Comparison of ENCODE assay signal across 19 mouse cellular contexts in genomic region chr1:88670807-88671206, GRCm38 (mm10). TPM values are rescaled to one million over a fixed set of nuclear protein-coding genes. Genes with fewer than 3 reads are reported as not detected.
DNase-seq lines count a peak whose midpoint lies in the region; ATAC-seq and TF ChIP-seq lines count a peak whose summit lies in the region.
"Had no signal": no experiment of that assay in that cellular context is flagged by ENCODE, and none has a peak within 500 bp of the region (broad histone marks: within the 10 kb centered on the region; RNA-seq: fewer than 3 reads in every experiment).

No protein-coding gene starts in this region.

- no peak for DNase-seq in kidney, adult 11 months
- DNase-seq in midbrain, embryonic 10.5 days (ENCODE audit: low spot score) = no peak
- DNase-seq in midbrain, postnatal 0 days (ENCODE audit: low spot score) = no peak
- peak; percentile 40 for DNase-seq in yolk sac, embryonic 10.5 days (ENCODE audit: low spot score)
- DNase-seq: adrenal gland, adult 2 months; adrenal gland, postnatal 25 days; cerebellum, adult 18-20 months; cerebellum, postnatal 10 days; gastrocnemius, postnatal 36 days; heart, adult 11 months; heart, postnatal 36 days had no signal

- H3K27me3 ChIP-seq in kidney, embryonic 14.5 days (ENCODE audit: control insufficient read depth, insufficient read depth, low read length) = no peaks in the 10 kb centered on the region
- peaks cover 20% of the 10 kb centered on the region for H3K27me3 ChIP-seq in midbrain, embryonic 10.5 days (ENCODE audit: low read depth, poor library complexity, severe bottlenecking)
- H3K27me3 ChIP-seq in midbrain, postnatal 0 days (ENCODE audit: insufficient read depth, low read length) = no peaks in the 10 kb centered on the region
- H3K27me3 ChIP-seq in intestine, embryonic 15.5 days (replicated peaks) = no peaks in the 10 kb centered on the region
- no peaks in the 10 kb centered on the region for H3K27me3 ChIP-seq in midbrain, embryonic 13.5 days
- H3K27me3 ChIP-seq: forebrain, embryonic 15.5 days; heart, embryonic 13.5 days had no signal

- peaks cover 5% of the 10 kb centered on the region; the same call in 1 of the 2 replicates for H3K4me1 ChIP-seq in kidney, embryonic 14.5 days (ENCODE audit: control insufficient read depth, insufficient read depth, low read length)
- peaks cover 64% of the 10 kb centered on the region for H3K4me1 ChIP-seq in midbrain, embryonic 10.5 days
- H3K4me1 ChIP-seq in midbrain, postnatal 0 days (ENCODE audit: insufficient read depth, low read length) = 0 out of 2 replicates have a peak, but pooled peaks cover 3% of the 10 kb centered on the region
- 0 out of 2 replicates have a peak, but pooled peaks cover 8% of the 10 kb centered on the region for H3K4me1 ChIP-seq in intestine, embryonic 15.5 days (replicated peaks)
- peaks cover 35% of the 10 kb centered on the region for H3K4me1 ChIP-seq in midbrain, embryonic 13.5 days (replicated peaks)

- H3K9me3 ChIP-seq in kidney, embryonic 14.5 days (ENCODE audit: control insufficient read depth, low read length) = no peaks in the 10 kb centered on the region
- H3K9me3 ChIP-seq in midbrain, embryonic 10.5 days (replicated peaks) = no peaks in the 10 kb centered on the region
- no peaks in the 10 kb centered on the region for H3K9me3 ChIP-seq in midbrain, postnatal 0 days (ENCODE audit: low read length)
- no peaks in the 10 kb centered on the region for H3K9me3 ChIP-seq in intestine, embryonic 15.5 days
- no peaks in the 10 kb centered on the region for H3K9me3 ChIP-seq in midbrain, embryonic 13.5 days
- H3K9me3 ChIP-seq: embryonic facial prominence, embryonic 10.5 days; forebrain, embryonic 15.5 days; heart, embryonic 13.5 days; hindbrain, embryonic 12.5 days had no signal

- no peak overlapping the region for H3K27ac ChIP-seq in kidney, embryonic 14.5 days (ENCODE audit: low read depth, low read length)
- peak overlapping the region; percentile 88 for H3K27ac ChIP-seq in midbrain, embryonic 10.5 days (replicated peaks)
- no peak overlapping the region for H3K27ac ChIP-seq in midbrain, postnatal 0 days (ENCODE audit: low read depth, low read length)
- H3K27ac ChIP-seq in intestine, embryonic 15.5 days = no peak overlapping the region
- H3K27ac ChIP-seq in midbrain, embryonic 13.5 days = no peak overlapping the region
- H3K27ac ChIP-seq: forebrain, embryonic 15.5 days; heart, embryonic 13.5 days; hindbrain, embryonic 12.5 days had no signal

- 67% methylated on average over 4 of the region's 4 CpGs for WGBS in kidney, embryonic 14.5 days
- 37% methylated on average over 4 of the region's 4 CpGs for WGBS in midbrain, embryonic 10.5 days
- WGBS in midbrain, postnatal 0 days = 38% methylated on average over 4 of the region's 4 CpGs
- 45% methylated on average over 4 of the region's 4 CpGs for WGBS in intestine, embryonic 15.5 days
- 33% methylated on average over 4 of the region's 4 CpGs for WGBS in midbrain, embryonic 13.5 days

- ATAC-seq in kidney, embryonic 14.5 days (ENCODE audit: low FRiP score, low TSS enrichment) = 0 out of 2 replicates have a peak, but pooled peaks have one; percentile 52
- no peak for ATAC-seq in midbrain, postnatal 0 days (ENCODE audit: low FRiP score)
- ATAC-seq in intestine, embryonic 15.5 days = 0 out of 2 replicates have a peak, but pooled peaks have one; percentile 43
- ATAC-seq in midbrain, embryonic 13.5 days = no peak
- ATAC-seq: forebrain, embryonic 15.5 days; hindbrain, embryonic 16.5 days had no signal

- no peak overlapping the region for H3K4me2 ChIP-seq in kidney, embryonic 14.5 days (replicated peaks; ENCODE audit: low read depth, low read length)
- H3K4me2 ChIP-seq in midbrain, postnatal 0 days (ENCODE audit: low read depth, low read length, poor library complexity, severe bottlenecking) = no peak overlapping the region
- no peak overlapping the region for H3K4me2 ChIP-seq in intestine, embryonic 15.5 days (replicated peaks)
- no peak overlapping the region for H3K4me2 ChIP-seq in midbrain, embryonic 13.5 days (replicated peaks)
- H3K4me2 ChIP-seq: forebrain, embryonic 15.5 days; heart, embryonic 13.5 days; hindbrain, embryonic 12.5 days had no signal

- no peaks in the 10 kb centered on the region for H3K36me3 ChIP-seq in kidney, embryonic 14.5 days (ENCODE audit: control insufficient read depth, insufficient read depth, low read length)
- H3K36me3 ChIP-seq in midbrain, embryonic 10.5 days = no peaks in the 10 kb centered on the region
- H3K36me3 ChIP-seq in midbrain, postnatal 0 days (ENCODE audit: insufficient read depth, low read length) = no peaks in the 10 kb centered on the region
- H3K36me3 ChIP-seq in intestine, embryonic 15.5 days = no peaks in the 10 kb centered on the region
- no peaks in the 10 kb centered on the region for H3K36me3 ChIP-seq in midbrain, embryonic 13.5 days
- H3K36me3 ChIP-seq: embryonic facial prominence, embryonic 10.5 days; forebrain, embryonic 15.5 days; heart, embryonic 13.5 days; hindbrain, embryonic 12.5 days had no signal

- TF ChIP-seq CTCF in midbrain, postnatal 0 days (IDR thresholded peaks at IDR 0.05) = no peak

- no peak overlapping the region for H3K9ac ChIP-seq in kidney, embryonic 14.5 days (ENCODE audit: low read depth, low read length)
- H3K9ac ChIP-seq in midbrain, postnatal 0 days (replicated peaks; ENCODE audit: low read length, poor library complexity, severe bottlenecking) = no peak overlapping the region
- no peak overlapping the region for H3K9ac ChIP-seq in intestine, embryonic 15.5 days
- no peak overlapping the region for H3K9ac ChIP-seq in midbrain, embryonic 13.5 days (replicated peaks)
- H3K9ac ChIP-seq: forebrain, embryonic 15.5 days; heart, embryonic 13.5 days; hindbrain, embryonic 12.5 days had no signal

- no peak overlapping the region for H3K4me3 ChIP-seq in kidney, embryonic 14.5 days (ENCODE audit: low read length)
- no peak overlapping the region for H3K4me3 ChIP-seq in midbrain, embryonic 10.5 days
- no peak overlapping the region for H3K4me3 ChIP-seq in midbrain, postnatal 0 days (ENCODE audit: low read depth, low read length)
- no peak overlapping the region for H3K4me3 ChIP-seq in intestine, embryonic 15.5 days (replicated peaks)
- no peak overlapping the region for H3K4me3 ChIP-seq in midbrain, embryonic 13.5 days (replicated peaks)
- H3K4me3 ChIP-seq: embryonic facial prominence, embryonic 10.5 days; forebrain, embryonic 15.5 days; heart, embryonic 13.5 days; hindbrain, embryonic 12.5 days had no signal

RNA-seq across cellular contexts. Expression of gene Arl4c, which starts 31.2 kb away (rescaled TPM):
- polyA plus RNA-seq in kidney, embryonic 14.5 days (2014; fragmentation: Nextera tagmentation; extraction: Ambion mirVana) = 13.7 and 14.7 TPM in 2 replicates
- polyA plus RNA-seq in midbrain, embryonic 10.5 days (2016; fragmentation: Nextera tagmentation; extraction: Ambion mirVana) = 18.6 and 22.4 TPM in 2 replicates
- 101 and 115 TPM in 2 replicates for total RNA-seq in midbrain, postnatal 0 days (2014; rRNA removed)
- 44.4 and 47.4 TPM in 2 replicates for polyA plus RNA-seq in midbrain, postnatal 0 days (2015; fragmentation: Nextera tagmentation; extraction: Ambion mirVana)
- polyA plus RNA-seq in intestine, embryonic 15.5 days (2015; fragmentation: Nextera tagmentation; extraction: Ambion mirVana) = 5.7 and 5.9 TPM in 2 replicates
- polyA plus RNA-seq in midbrain, embryonic 13.5 days (2015; fragmentation: Nextera tagmentation; extraction: Ambion mirVana) = 45.6 and 47.7 TPM in 2 replicates

Comparison
In these comparisons a context has a peak if more than half of its experiments do, and no peak if none do; other contexts are left out.
1. ATAC-seq: peak in kidney, embryonic 14.5 days (single experiment) and intestine, embryonic 15.5 days (single experiment); none in midbrain, postnatal 0 days (single experiment) and midbrain, embryonic 13.5 days (single experiment).